Mouse (Mus musculus): ENCODE measurements around the gene Optc. TPM values are rescaled to one million over a fixed set of nuclear protein-coding genes. Genes with fewer than 3 reads are reported as not detected.
A peak's percentile ranks its signal among the peaks of the same experiment; 100 is the strongest.

The Optc gene
- polyA plus RNA-seq, 1 experiment from 2014 or later, result 0.39 TPM

GRCm38 (mm10) chr1:133941904-133942303, 34.1 kb upstream of the Optc start:
- H3K27ac ChIP-seq, result no peak overlapping the region
- H3K9ac ChIP-seq (ENCODE audit: low read depth, low read length), result no peak overlapping the region
- H3K4me2 ChIP-seq (ENCODE audit: low read length), result no peak overlapping the region
- TF ChIP-seq CTCF (IDR thresholded peaks at IDR 0.05; ENCODE audit: low read depth), result no peak
- ATAC-seq (replicated peaks; ENCODE audit: low FRiP score, low read depth) (no peak), DNase-seq (ENCODE audit: low spot score) (no peak)
- no peaks in the 10 kb centered on the region for H3K9me3 ChIP-seq (replicated peaks; ENCODE audit: low read length)
- 64% methylated on average over 3 of the region's 3 CpGs for WGBS
- no peak overlapping the region for H3K4me3 ChIP-seq (replicated peaks; ENCODE audit: low read depth, low read length)
- H3K36me3 ChIP-seq (ENCODE audit: insufficient read depth, low read length), result no peaks in the 10 kb centered on the region
- H3K27me3 ChIP-seq (ENCODE audit: insufficient read depth, low read length), result no peaks in the 10 kb centered on the region
- no peaks in the 10 kb centered on the region for H3K4me1 ChIP-seq (replicated peaks; ENCODE audit: insufficient read depth, low read length)

- 52% methylated on average over 11 of the region's 11 CpGs for WGBS
- no peak for ATAC-seq (replicated peaks; ENCODE audit: low FRiP score, low read depth)
- no peaks in the 10 kb centered on the region for H3K9me3 ChIP-seq (replicated peaks; ENCODE audit: low read length)
- H3K27ac ChIP-seq, result no peak overlapping the region
- H3K4me3 ChIP-seq (replicated peaks; ENCODE audit: low read depth, low read length), result no peak overlapping the region
- no peak overlapping the region for H3K4me2 ChIP-seq (ENCODE audit: low read length)
- no peaks in the 10 kb centered on the region for H3K36me3 ChIP-seq (ENCODE audit: insufficient read depth, low read length)
- DNase-seq (ENCODE audit: low spot score), result no peak
- no peaks in the 10 kb centered on the region for H3K27me3 ChIP-seq (ENCODE audit: insufficient read depth, low read length)
- H3K4me1 ChIP-seq (replicated peaks; ENCODE audit: insufficient read depth, low read length), result no peaks in the 10 kb centered on the region
- H3K9ac ChIP-seq (ENCODE audit: low read depth, low read length), result no peak overlapping the region
- TF ChIP-seq CTCF (IDR thresholded peaks at IDR 0.05; ENCODE audit: low read depth), result no peak
These were observed 33.5 kb upstream of the Optc start for GRCm38 (mm10) chr1:133941158-133941860.

- 94% methylated on average over 3 of the region's 3 CpGs for WGBS
- no peak for TF ChIP-seq CTCF (IDR thresholded peaks at IDR 0.05; ENCODE audit: low read depth)
- Histone ChIP-seq H3K4me2 (ENCODE audit: low read length) (no peak overlapping the region), H3K27ac (no peak overlapping the region), H3K36me3 (ENCODE audit: insufficient read depth, low read length) (no peaks in the 10 kb centered on the region), H3K4me1 (replicated peaks; ENCODE audit: insufficient read depth, low read length) (no peaks in the 10 kb centered on the region), H3K27me3 (ENCODE audit: insufficient read depth, low read length) (no peaks in the 10 kb centered on the region), H3K4me3 (replicated peaks; ENCODE audit: low read depth, low read length) (no peak overlapping the region), H3K9ac (ENCODE audit: low read depth, low read length) (no peak overlapping the region), H3K9me3 (replicated peaks; ENCODE audit: low read length) (no peaks in the 10 kb centered on the region)
- DNase-seq (ENCODE audit: low spot score), result no peak
- no peak for ATAC-seq (replicated peaks; ENCODE audit: low FRiP score, low read depth)
These were observed 32.8 kb upstream of the Optc start for GRCm38 (mm10) chr1:133940481-133941092.

GRCm38 (mm10) chr1:133939708-133940107, 31.9 kb upstream of the Optc start:
- H3K4me1 ChIP-seq (replicated peaks; ENCODE audit: insufficient read depth, low read length), result no peaks in the 10 kb centered on the region
- no peak overlapping the region for H3K27ac ChIP-seq
- H3K9ac ChIP-seq (ENCODE audit: low read depth, low read length), result no peak overlapping the region
- H3K27me3 ChIP-seq (ENCODE audit: insufficient read depth, low read length), result no peaks in the 10 kb centered on the region
- H3K9me3 ChIP-seq (replicated peaks; ENCODE audit: low read length), result no peaks in the 10 kb centered on the region
- H3K4me2 ChIP-seq (ENCODE audit: low read length), result no peak overlapping the region
- no peak for TF ChIP-seq CTCF (IDR thresholded peaks at IDR 0.05; ENCODE audit: low read depth)
- 86% methylated on average over 8 of the region's 8 CpGs for WGBS
- DNase-seq (ENCODE audit: low spot score) (no peak), ATAC-seq (replicated peaks; ENCODE audit: low FRiP score, low read depth) (no peak)
- H3K36me3 ChIP-seq (ENCODE audit: insufficient read depth, low read length), result no peaks in the 10 kb centered on the region
- no peak overlapping the region for H3K4me3 ChIP-seq (replicated peaks; ENCODE audit: low read depth, low read length)

DNA sequence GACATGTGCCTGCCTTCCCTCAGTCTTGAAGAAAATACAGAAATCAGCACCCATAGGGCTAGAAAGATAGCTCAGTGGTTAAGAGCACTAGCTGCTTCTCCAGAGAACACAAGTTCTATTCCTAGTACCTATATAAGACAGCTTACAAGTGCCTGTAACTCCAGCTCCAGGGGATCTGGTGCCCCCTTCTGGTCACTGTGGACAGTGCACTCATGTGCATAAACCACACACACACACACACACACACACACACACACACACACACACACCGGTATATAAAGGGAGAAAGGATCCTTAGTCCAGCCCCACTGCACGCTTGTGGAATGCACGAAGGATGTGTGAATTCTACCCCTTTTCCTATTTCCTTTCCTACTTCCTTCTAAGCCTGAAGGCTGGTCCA, 28.4 kb upstream of the Optc start:
- H3K27ac ChIP-seq, result no peak overlapping the region
- H3K36me3 ChIP-seq (ENCODE audit: insufficient read depth, low read length), result no peaks in the 10 kb centered on the region
- no peak overlapping the region for H3K9ac ChIP-seq (ENCODE audit: low read depth, low read length)
- H3K4me3 ChIP-seq (replicated peaks; ENCODE audit: low read depth, low read length), result no peak overlapping the region
- no peaks in the 10 kb centered on the region for H3K9me3 ChIP-seq (replicated peaks; ENCODE audit: low read length)
- TF ChIP-seq CTCF (IDR thresholded peaks at IDR 0.05; ENCODE audit: low read depth), result peak; percentile 34
- H3K4me2 ChIP-seq (ENCODE audit: low read length), result no peak overlapping the region
- ATAC-seq (replicated peaks; ENCODE audit: low FRiP score, low read depth) (no peak), DNase-seq (ENCODE audit: low spot score) (no peak)
- WGBS, result 83% methylated on average over 3 of the region's 3 CpGs
- H3K27me3 ChIP-seq (ENCODE audit: insufficient read depth, low read length), result no peaks in the 10 kb centered on the region
- peaks cover 5% of the 10 kb centered on the region; the same call in 1 of the 2 replicates for H3K4me1 ChIP-seq (replicated peaks; ENCODE audit: insufficient read depth, low read length)

DNA sequence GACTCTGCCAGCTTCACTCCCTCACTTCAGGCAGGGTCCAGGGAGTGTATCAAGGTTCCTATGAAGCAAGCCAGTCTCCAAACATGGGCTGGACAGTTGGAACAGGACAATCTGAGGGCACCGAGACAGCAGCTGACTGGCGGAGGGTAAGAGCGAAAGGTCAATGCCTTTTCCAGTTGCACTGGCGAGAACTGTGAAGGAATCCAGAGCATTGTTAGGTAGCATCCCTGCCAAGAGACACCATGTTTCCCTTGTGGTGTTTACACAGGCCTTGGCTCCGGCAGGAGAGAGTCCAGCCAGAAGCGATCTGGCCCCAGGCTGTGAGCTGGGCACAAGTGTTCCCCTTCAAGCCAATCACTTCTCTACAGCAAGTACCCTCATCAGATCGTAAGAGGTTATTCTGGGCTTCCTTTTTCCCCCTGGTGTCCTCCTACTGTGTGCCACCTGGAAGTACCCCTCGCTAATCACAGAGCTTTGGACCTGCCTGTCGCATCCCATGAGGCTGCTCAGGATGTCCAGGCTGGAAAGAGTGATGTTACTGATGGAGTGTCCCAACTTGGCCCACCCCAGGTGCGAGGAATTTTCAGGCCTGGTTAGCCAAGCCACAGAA, 26.7 kb upstream of the Optc start:
- Histone ChIP-seq H3K9me3 (replicated peaks; ENCODE audit: low read length) (no peaks in the 10 kb centered on the region), H3K36me3 (ENCODE audit: insufficient read depth, low read length) (no peaks in the 10 kb centered on the region), H3K4me2 (ENCODE audit: low read length) (no peak overlapping the region), H3K27ac (no peak overlapping the region), H3K4me3 (replicated peaks; ENCODE audit: low read depth, low read length) (no peak overlapping the region), H3K27me3 (ENCODE audit: insufficient read depth, low read length) (no peaks in the 10 kb centered on the region), H3K9ac (ENCODE audit: low read depth, low read length) (no peak overlapping the region), H3K4me1 (replicated peaks; ENCODE audit: insufficient read depth, low read length) (peaks cover 5% of the 10 kb centered on the region; the same call in 1 of the 2 replicates)
- TF ChIP-seq CTCF (IDR thresholded peaks at IDR 0.05; ENCODE audit: low read depth), result no peak
- 77% methylated on average over 10 of the region's 10 CpGs for WGBS
- DNase-seq (ENCODE audit: low spot score) (no peak), ATAC-seq (replicated peaks; ENCODE audit: low FRiP score, low read depth) (no peak)

Measured in kidney, postnatal 0 days (tissue).